Mouse (Mus musculus) neutrophil, adult 5-6 weeks (primary cell): ENCODE measurements around the gene Vmn1r178. TPM values are rescaled to one million over a fixed set of nuclear protein-coding genes. Genes with fewer than 3 reads are reported as not detected.
"Not testable (repeated sequence)": the region's sequence is repeated elsewhere in the genome, so short reads cannot be mapped to it uniquely, and the experiment has no call there.

Experiments used
- ATAC-seq: fragments of 151-379, 151-347 bp; 2 replicates; pipeline ENCODE4 v1.8.0; 2017; ENCODE audit warnings: mild to moderate bottlenecking, moderate TSS enrichment; ENCODE audit not compliant: insufficient number of reproducible peaks, poor library complexity, low FRiP score, severe bottlenecking; ENCODE audit errors: extremely low read depth
- total RNA-seq: library from RNA; stranded (forward); fragments of 200-1000 nt; gene quantifications from 2 replicates; pipeline ENCODE4 v1.2.3, GENCODE M21; 2017

The Vmn1r178 gene
- total RNA-seq: not detected in 2 replicates

- ATAC-seq: no peak
Measured at GRCm38 (mm10) chr7:23891709-23892108, at the start of gene Vmn1r178. Vmn1r178 (plus strand) TSS chr7:23892009.

DNA sequence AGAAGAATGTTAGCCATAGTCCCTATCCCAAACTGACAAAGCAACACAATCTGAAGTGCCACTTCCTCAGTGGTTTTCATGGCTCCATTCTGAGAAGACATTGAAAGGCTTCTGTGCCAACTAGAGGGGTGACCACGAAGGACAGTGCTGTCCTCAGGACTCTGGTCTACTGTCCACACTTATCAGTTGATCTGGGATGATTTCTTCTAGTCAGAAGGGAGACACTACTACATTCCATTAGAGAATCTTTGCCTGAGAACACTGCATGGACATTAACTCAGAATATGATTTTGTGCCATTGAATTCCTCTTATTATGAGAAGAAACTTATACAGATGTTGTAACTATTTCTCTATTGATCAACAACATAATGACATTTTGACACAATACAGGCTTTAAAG, 25.5 kb upstream of the Vmn1r178 start, which contains the start of gene Vmn1r177:
Vmn1r177 (minus strand) TSS at position 101 of the 400 bp plus-strand sequence.
- ATAC-seq: not testable (repeated sequence)

- not testable (repeated sequence) for ATAC-seq
Measured at GRCm38 (mm10) chr7:23876918-23877317, 14.9 kb upstream of the Vmn1r178 start.

GRCm38 (mm10) chr7:23926678-23927077, 34.9 kb downstream of the Vmn1r178 start, which contains the start of gene Vmn1r179:
Vmn1r179 (plus strand) TSS chr7:23926978.
- ATAC-seq: no peak

Other genes with a start within 250 kb of the Vmn1r178 start
- gene Vmn1r172, start 233.7 kb upstream of the Vmn1r178 start, total RNA-seq: 0.12 TPM in 1 of 2 replicates, not detected in the other
- gene Vmn1r173, start 191.3 kb upstream of the Vmn1r178 start, total RNA-seq: not detected in 2 replicates
- gene Vmn1r174, start 139.7 kb upstream of the Vmn1r178 start, total RNA-seq: 0.12 and 0.23 TPM in 2 replicates
- not detected in 2 replicates for gene Vmn1r175, start 81.4 kb upstream of the Vmn1r178 start, total RNA-seq
- gene Vmn1r176, start 54.6 kb upstream of the Vmn1r178 start, total RNA-seq: not detected in 2 replicates
- gene Vmn1r177, start 25.6 kb upstream of the Vmn1r178 start, total RNA-seq: not detected in 2 replicates
- gene Vmn1r179, start 35.0 kb downstream of the Vmn1r178 start, total RNA-seq: 0.12 TPM in 1 of 2 replicates, not detected in the other
- not detected in 2 replicates for gene Vmn1r180, start 58.6 kb downstream of the Vmn1r178 start, total RNA-seq
- gene Vmn1r181, start 82.6 kb downstream of the Vmn1r178 start, total RNA-seq: not detected in 2 replicates
- not detected in 2 replicates for gene V1rd19, start 109.7 kb downstream of the Vmn1r178 start, total RNA-seq
- gene Vmn1r183, start 161.2 kb downstream of the Vmn1r178 start, total RNA-seq: 0.12 TPM in 1 of 2 replicates, not detected in the other
- 28.9 and 29.6 TPM in 2 replicates for gene Zfp180, start 189.9 kb downstream of the Vmn1r178 start, total RNA-seq
- 2.2 and 2.9 TPM in 2 replicates for gene Zfp112, start 220.3 kb downstream of the Vmn1r178 start, total RNA-seq
- 7.2 and 9.6 TPM in 2 replicates for gene Zfp235, start 242.2 kb downstream of the Vmn1r178 start, total RNA-seq